Mouse (Mus musculus) layer of hippocampus, postnatal 14 days (tissue): ENCODE measurements around the gene Erlin1. TPM values are rescaled to one million over a fixed set of nuclear protein-coding genes. Genes with fewer than 3 reads are reported as not detected.

Source experiments
- DNase-seq, 2 experiments: peaks; one replicate each; pipeline ENCODE4 v3.0.0; 2021 to 2022; ENCODE audit warnings: low spot score in 2 of 2, mixed read lengths in 1 of 2
- long read RNA-seq, 2 experiments: library from polyadenylated mRNA; stranded (forward); transcript quantifications; one replicate each; pipeline ENCODE4 v2.0.0; 2021
- total RNA-seq, 2 experiments: library from RNA; stranded (reverse); gene quantifications; 2 replicates each; pipeline ENCODE4 v1.2.3; 2021

Erlin1 gene
- total RNA-seq, result 10 to 100 TPM; 17.0 to 18.6 TPM
- long read RNA-seq, experiment 1, transcript Erlin1-202 (12 exons, 3,136 nt), result major isoform, 6 of 12 reads
- long read RNA-seq, experiment 1, partial matches to known transcripts, result 2 of 12 reads
- long read RNA-seq, experiment 1, other reads (novel, unspliced or antisense), result 1 of 12 reads
- long read RNA-seq, experiment 2, transcript Erlin1-206 (11 exons, 3,172 nt), result major isoform, 7 of 13 reads
- long read RNA-seq, experiment 2, partial matches to known transcripts, result 0 of 13 reads
- long read RNA-seq, experiment 2, other reads (novel, unspliced or antisense), result 1 of 13 reads

DNA sequence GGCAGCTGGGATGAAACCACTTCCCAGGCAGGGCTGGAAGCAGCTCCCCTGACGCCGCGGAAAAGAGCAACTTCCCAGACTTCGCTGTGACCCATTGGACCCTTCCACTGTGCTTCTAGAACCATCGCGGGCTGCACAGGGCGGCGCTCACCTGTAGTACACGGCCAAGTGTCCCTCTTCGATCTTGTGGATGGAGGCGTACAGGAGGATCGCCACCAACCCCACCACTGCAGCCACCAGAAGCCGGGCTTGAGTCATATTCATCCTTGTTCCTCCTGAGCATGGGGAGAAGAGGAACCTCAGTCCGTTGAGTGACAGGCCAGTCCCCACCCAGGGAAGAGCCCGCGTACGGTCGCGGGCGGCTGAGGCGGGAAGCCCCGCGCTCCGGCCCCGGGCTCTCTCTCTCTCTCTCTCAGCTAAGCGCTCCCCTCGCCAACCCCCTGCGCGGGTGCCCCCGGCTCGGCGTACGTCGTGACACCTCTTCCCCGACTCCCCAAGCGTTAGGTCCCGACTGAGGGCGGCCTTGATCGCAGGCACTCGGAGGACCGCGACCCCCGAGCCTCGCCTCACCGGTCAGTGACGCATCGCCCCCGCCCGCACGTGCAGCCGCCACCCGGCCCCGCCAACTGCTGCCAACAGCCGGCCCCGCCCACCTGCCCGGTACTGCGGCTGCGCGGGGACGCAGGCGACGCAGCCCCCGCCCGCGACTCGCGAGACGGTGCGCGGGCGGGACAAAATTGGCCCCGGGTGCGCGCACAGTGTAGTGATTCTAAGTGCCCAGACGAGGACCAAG is at the start of gene Erlin1:
Gene Erlin1 (minus strand): TSS at position 665 of the 793 bp plus-strand sequence.
- peak; percentile 87 for DNase-seq

DNA sequence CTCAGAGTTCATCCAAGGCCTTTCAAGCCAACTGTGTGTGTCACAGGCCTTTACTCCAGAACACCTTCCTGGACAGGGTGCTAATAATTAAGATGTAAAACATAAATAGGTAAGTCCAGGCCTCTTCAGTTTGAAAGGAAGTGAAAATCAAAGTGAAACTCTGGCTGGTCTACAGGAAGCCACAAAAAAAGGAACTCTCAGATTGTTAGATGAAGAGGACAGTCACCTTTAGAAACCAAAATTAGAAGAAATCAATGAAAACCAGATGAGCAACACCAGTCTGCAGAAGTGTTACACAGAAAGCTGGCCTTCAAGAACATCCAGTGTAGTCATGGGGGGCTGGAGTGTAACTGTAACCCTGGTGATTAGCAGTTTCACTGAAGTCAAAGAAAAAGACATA is 48.2 kb upstream of the Erlin1 start:
- no peak for DNase-seq

GRCm38 (mm10) chr19:44111706-44112105 is 42.1 kb upstream of the Erlin1 start:
- no peak for DNase-seq

DNA sequence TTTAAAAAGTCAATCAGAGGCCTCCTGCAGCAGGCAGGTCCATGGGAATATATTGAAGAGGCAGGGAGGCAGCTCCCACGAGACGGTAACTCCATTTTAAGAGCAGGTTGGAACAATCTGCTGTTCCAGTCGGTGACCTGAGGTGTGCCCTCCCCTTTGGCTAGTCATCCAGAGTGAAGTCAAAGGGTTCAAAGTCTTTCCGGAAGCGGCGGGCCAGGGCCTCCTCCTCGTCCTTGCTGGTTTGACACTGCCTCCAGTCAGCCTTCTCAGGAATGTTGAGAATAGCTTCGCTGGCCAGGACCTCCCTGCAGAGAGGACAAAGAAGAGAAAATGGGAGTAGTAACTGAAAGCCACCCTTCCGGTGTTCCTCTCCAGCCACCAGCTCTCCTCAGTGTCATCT is 40.8 kb upstream of the Erlin1 start:
- no peak for DNase-seq

DNA sequence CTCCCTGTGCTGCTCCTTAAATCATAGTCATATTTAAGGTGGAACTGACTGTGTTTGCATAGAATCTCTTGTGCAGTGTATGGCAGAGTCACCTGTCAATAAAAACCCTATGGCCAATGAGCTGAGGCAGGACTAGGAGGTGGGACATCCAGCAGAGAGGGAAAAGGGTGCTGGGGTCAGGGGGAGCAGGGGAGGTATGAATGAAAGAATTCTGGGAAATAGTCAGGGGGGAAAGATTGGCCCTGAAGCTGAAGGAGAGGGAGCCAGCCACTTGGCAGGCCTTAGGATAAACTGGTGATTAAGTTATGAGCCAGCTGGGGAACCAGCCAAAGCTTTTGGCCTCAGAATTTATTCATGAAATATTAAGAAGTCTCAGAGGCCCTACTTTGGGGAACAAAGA is 39.4 kb upstream of the Erlin1 start:
- DNase-seq, result peak in 1 of 2 experiments; percentile 12

- no peak for DNase-seq
Observed at GRCm38 (mm10) chr19:44107661-44108521, 38.3 kb upstream of the Erlin1 start.

GRCm38 (mm10) chr19:44106831-44107660 is 37.5 kb upstream of the Erlin1 start, which contains the start of gene Chuk:
Chuk (minus strand) TSS chr19:44107480.
- peak; percentile 93 to 96 for DNase-seq

GRCm38 (mm10) chr19:44104393-44104792 is 34.8 kb upstream of the Erlin1 start:
- no peak for DNase-seq

- DNase-seq, result no peak
Observed at GRCm38 (mm10) chr19:44103001-44103400, 33.4 kb upstream of the Erlin1 start.

GRCm38 (mm10) chr19:44100840-44101239 is 31.3 kb upstream of the Erlin1 start:
- DNase-seq, result no peak

DNA sequence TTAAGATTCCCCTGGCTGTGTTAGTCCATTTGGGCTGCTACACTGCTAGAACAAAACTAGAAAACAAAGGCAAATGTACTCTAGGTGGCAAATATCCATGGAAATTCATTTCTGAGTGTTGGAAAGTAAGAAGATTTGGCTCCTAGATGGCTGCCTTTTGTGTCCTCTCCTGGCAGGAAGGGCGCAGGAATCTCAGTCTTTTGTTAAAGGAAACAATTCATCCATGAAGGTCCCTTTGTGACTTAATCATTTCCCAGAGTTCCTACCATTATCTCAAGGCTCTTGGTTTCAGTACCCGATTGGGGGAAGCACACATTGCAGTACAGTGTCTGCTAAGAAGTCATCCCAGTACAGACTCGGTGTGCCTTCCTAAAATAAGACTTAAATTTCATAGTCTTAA is 16.7 kb upstream of the Erlin1 start:
- no peak for DNase-seq

- DNase-seq, result no peak
Observed at GRCm38 (mm10) chr19:44080920-44081319, 11.3 kb upstream of the Erlin1 start.

- no peak for DNase-seq
Observed at GRCm38 (mm10) chr19:44080023-44080422, 10.4 kb upstream of the Erlin1 start.

- DNase-seq, result no peak
Observed at GRCm38 (mm10) chr19:44077024-44077423, 7.4 kb upstream of the Erlin1 start.

- DNase-seq, result no peak
Observed at GRCm38 (mm10) chr19:44076457-44076856, 6.9 kb upstream of the Erlin1 start.

GRCm38 (mm10) chr19:44074986-44075385 is 5.4 kb upstream of the Erlin1 start:
- no peak for DNase-seq

DNA sequence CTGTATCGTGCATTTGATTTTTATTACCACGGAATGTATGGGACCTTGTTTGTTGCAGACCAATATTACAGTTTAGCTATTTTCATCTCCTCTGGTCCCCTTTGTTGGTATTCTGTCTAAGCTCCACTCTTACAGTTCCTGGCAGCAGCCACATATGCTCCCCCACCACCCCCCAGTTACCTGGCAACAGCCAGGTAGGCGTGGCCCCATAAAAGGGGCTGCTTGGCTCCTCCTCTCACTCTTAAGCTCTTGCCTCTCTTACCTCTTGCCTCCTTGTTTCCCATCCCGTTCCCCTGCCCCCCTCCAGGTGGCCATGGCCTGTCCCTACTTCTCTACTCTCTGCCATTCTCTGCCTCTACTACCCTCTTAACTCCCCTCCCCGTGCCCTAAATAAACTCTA is 1.6 kb upstream of the Erlin1 start:
- no peak for DNase-seq

- no peak for DNase-seq
Observed at GRCm38 (mm10) chr19:44069914-44070232, 288 bp upstream of the Erlin1 start.

GRCm38 (mm10) chr19:44068232-44068631 is 1.4 kb downstream of the Erlin1 start:
- DNase-seq, result no peak

GRCm38 (mm10) chr19:44067323-44068049 is 2.1 kb downstream of the Erlin1 start:
- no peak for DNase-seq
